Mouse (Mus musculus): Measurements from ENCODE around the gene Adgrg4.

Gene Adgrg4

GRCm38 (mm10) chrX:56869863-56870262 lies at the start of gene Adgrg4:
TSS of gene Adgrg4 (plus strand) at chrX:56870163.
- no peak for DNase-seq (ENCODE audit: low spot score in 2 of 2)

- DNase-seq (ENCODE audit: low spot score in 2 of 2): peak in 1 of 2 experiments; percentile 1
These were observed 48.0 kb upstream of the Adgrg4 start, which contains the start of gene Map7d3 for GRCm38 (mm10) chrX:56821765-56822603. TSS of gene Map7d3 (minus strand) at chrX:56822326.

- no peak for DNase-seq (ENCODE audit: low spot score in 2 of 2)
These were observed 42.5 kb upstream of the Adgrg4 start for GRCm38 (mm10) chrX:56827492-56827891.

- DNase-seq (ENCODE audit: low spot score in 2 of 2): no peak
These were observed 34.1 kb upstream of the Adgrg4 start for GRCm38 (mm10) chrX:56835842-56836241.

GRCm38 (mm10) chrX:56839369-56839768 lies 30.6 kb upstream of the Adgrg4 start:
- peak in 1 of 2 experiments; percentile 1 for DNase-seq (ENCODE audit: low spot score in 2 of 2)

- no peak for DNase-seq (ENCODE audit: low spot score in 2 of 2)
These were observed 28.7 kb upstream of the Adgrg4 start for GRCm38 (mm10) chrX:56841255-56841654.

- no peak for DNase-seq (ENCODE audit: low spot score in 2 of 2)
These were observed 142.9 kb downstream of the Adgrg4 start for GRCm38 (mm10) chrX:57012891-57013290.

GRCm38 (mm10) chrX:57042774-57043173 lies 172.8 kb downstream of the Adgrg4 start, which contains the start of gene Brs3:
TSS of gene Brs3 (plus strand) at chrX:57043074.
- no peak for DNase-seq (ENCODE audit: low spot score in 2 of 2)

GRCm38 (mm10) chrX:57043869-57044268 lies 173.9 kb downstream of the Adgrg4 start:
- no peak for DNase-seq (ENCODE audit: low spot score in 2 of 2)

Measured in natural killer cell, adult 2 months (primary cell).